Mouse (Mus musculus): ENCODE data around the gene Naa40.

Naa40 gene

DNA sequence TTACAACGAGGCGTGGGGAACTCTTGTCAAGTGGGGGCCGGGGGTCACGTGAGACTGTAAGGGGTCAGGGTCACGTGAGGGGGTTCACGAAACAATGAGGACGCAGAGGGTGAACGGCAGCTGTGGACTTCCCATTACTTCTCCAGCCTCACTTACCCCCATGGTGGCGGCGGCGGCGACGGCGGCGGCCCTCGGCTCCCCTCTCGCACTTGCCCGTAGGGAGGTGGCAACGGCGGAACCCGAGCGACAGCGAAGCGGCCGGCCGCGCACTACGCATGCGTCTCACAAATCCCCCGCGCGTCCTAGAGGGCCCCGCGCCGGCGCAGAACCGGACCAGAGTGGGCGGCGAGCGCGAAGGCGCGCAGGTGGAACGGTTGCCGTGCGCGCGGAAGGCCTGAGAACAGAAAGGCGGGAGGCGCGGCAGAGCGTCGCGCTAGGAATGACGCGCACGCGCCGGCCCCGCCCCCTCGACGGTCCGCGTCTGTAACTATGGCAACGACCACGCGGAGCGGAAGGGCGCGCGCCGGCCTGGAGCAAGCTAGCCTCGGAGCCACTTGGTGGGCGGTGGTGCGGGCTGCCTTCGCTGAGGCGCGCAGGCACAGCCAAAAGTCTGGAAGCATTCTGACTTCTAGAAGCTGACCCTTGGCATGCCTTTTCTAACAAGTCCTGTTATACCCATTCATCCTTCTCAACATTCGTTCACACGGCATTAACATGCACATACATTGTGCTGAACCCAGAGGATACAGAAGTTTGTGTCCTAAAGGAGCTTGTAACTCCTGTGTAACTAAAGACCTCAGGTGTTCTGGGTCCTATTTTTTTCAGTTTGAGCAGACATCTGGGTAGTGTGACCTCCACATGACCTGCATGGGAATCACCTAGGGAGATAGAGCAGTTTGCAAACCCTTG is at the start of gene Naa40:
TSS of gene Naa40 (minus strand) at position 402 of the 909 bp plus-strand sequence.
- peak; percentile 93 for DNase-seq (ENCODE audit: low spot score)

DNA sequence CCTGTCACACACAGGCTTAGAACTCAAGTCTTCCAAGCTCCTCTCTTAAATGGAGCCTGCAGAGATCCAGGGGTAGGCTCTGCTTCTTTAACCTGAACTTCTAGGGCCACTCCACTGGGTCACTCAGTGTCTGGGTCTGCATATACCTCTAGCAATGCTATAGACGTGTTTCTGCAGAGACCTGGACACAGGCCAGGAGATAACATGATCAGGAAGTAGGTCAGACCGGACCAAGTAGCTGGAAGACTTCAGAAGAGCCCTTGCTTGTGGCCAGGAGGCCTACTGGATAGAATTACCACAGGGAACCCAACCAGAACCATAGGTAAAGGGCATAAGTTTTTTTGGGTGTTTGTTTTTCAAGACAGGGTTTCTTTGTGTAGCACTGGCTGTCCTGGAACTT is 48.8 kb upstream of the Naa40 start:
- no peak for DNase-seq (ENCODE audit: low spot score)

DNA sequence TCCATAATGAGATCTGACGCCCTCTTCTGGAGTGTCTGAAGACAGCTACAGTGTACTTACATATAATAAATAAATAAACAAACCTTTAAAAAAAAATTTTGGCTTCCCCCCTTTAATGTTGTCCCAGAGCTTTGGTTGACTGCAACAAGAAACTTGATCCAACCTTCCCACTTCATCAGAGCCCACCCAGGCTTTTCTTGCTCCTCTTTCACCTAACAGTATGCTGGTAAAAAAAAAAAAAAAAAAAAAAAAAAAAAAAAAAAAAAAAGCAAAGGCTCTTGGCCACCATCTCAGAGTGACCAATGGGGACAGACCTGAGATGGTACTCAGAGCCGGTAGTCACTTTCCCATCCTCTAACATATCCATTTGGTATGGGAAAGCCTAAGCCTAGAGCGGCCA is 47.3 kb upstream of the Naa40 start:
- DNase-seq (ENCODE audit: low spot score), result no peak

- no peak for DNase-seq (ENCODE audit: low spot score)
Measured at GRCm38 (mm10) chr19:7286563-7287315, 45.8 kb upstream of the Naa40 start.

DNA sequence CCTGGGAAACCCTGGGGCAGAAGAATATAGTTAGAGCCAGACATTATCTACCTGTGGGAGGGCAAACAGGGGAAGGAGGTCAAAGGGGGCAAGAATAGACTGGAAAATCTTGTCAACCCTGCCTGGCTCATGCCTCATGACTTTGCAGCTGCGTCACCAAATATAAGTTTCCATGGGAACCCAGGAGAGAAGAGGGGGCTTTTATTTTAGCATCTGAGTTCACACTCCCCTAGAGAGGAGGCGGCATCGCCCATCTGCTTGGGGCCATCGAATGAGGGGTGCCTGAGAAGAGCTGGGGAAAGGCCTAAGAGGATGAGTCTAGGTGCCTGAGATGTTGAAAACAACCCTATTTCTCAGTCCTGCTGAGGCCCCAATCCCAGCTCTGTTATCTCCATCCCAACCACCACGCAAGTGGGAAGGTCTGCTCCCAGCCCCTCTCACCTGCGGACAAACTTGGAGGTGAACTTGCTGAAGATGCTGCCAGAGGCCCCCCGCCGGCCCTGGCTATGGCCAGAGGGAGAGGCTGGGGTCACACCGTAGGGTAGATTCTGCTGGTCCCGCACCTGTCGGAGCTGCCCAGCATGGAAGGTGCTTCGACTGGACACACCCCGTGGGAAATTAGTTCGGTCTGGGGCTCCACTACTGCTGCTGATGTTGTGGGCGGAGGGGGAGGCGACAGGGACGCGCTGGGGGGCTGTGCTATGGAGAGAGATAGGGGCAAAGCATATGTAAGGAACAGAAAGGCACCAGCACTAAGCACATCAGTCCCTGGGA is 39.8 kb upstream of the Naa40 start:
- no peak for DNase-seq (ENCODE audit: low spot score)

GRCm38 (mm10) chr19:7279114-7279513 is 38.1 kb upstream of the Naa40 start:
- DNase-seq (ENCODE audit: low spot score), result no peak

DNA sequence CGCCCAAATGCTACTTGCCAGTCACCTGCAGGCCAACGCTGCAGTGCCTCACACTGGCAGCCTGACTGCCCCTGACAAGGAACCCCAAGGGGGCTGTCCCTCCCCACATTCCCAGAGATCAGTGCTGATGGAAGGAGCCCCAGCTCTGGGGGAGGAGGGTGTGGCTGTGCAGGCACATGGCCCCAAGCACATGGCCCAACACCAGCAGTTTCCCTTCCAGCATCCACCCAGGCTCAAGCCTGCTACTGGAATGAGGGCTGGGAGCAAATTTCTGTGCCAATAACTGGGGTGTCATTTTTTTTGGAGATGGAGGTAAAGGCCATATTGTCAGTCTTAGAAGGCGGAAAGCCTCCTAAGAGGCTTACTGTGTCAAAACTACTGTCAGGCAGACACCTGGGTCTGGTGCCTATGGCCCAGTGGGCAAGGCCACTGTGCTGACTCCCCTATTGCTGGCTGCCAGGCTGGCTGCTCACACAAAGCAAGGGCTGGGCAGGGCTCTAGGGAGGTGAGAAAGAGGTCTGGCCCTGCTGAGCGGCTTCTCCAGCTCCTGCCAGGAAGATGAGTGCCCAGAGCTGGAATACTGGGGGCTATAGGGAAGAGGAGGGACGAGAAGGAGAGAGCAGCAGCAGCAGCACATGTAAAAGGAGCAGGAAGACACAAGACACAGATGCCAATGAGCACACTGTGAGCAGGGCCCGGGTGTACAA is 37.4 kb upstream of the Naa40 start:
- DNase-seq (ENCODE audit: low spot score), result no peak

- no peak for DNase-seq (ENCODE audit: low spot score)
Measured at GRCm38 (mm10) chr19:7276796-7277195, 35.8 kb upstream of the Naa40 start.

- DNase-seq (ENCODE audit: low spot score), result no peak
Measured at GRCm38 (mm10) chr19:7276053-7276659, 35.2 kb upstream of the Naa40 start.

GRCm38 (mm10) chr19:7275131-7275789 is 34.3 kb upstream of the Naa40 start:
- no peak for DNase-seq (ENCODE audit: low spot score)

- DNase-seq (ENCODE audit: low spot score), result no peak
Measured at GRCm38 (mm10) chr19:7274326-7274990, 33.5 kb upstream of the Naa40 start.

DNA sequence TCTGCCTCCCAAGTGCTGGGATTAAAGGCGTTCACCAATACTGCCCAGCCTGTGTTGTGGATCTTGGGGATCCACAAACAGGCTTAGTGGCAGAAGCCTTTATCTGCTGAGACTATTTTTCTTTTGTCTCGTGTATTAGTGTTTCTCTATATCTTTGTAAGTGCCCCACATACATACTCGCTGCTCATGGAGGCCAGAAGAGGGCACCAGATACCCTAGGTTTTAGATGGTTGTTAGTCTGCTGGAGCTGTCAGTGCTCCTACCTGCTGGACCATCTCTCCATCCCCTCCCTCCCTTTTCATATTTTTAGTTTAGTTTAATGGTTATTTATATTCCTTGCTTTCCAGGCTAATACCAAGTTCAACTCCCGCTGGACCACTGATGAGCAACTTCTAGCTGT is 32.5 kb upstream of the Naa40 start:
- DNase-seq (ENCODE audit: low spot score), result no peak

DNA sequence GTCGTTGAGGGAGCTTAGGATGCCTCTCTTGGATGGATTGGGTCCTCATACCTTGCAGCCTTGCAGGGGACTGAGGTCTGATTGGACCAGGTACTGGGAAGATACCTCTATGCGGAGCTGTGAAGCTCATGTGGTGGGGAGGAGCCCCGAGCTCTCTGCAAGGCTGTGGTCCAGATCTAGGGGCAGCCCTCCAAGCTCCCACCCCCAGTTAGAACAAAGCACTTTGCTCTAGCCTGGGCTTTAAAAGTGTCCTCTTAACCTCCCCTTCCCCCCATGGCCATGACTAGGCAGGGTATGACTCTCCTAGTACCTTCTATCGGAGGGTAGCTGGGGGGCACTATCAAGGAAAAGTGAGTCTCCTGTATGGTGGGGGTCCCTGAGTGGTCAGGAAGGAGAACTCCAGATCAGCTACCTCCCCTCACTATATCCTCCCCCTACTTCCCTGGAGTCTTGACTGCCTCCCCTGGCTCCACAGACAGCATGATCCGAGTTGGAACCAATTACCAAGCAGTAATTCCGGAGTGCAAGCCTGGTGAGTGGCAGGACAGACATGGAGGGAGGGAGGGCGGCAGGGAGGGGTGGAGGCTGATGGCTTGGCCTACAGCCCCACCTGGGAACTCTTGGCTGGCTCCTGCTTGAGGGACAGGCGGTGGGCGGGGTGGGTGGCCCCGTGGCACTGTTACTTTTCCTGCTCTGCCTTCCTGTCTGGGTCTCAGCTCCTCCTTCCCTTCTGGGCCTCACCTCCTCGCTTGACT is 28.5 kb upstream of the Naa40 start:
- no peak for DNase-seq (ENCODE audit: low spot score)

- DNase-seq (ENCODE audit: low spot score), result peak; percentile 71
Measured at GRCm38 (mm10) chr19:7268722-7269090, 27.7 kb upstream of the Naa40 start.

- DNase-seq (ENCODE audit: low spot score), result peak; percentile 68
Measured at GRCm38 (mm10) chr19:7267781-7268721, 27.1 kb upstream of the Naa40 start.

- peak; percentile 53 for DNase-seq (ENCODE audit: low spot score)
Measured at GRCm38 (mm10) chr19:7267091-7267741, 26.2 kb upstream of the Naa40 start, which contains the start of gene Rcor2. TSS of gene Rcor2 (plus strand) at chr19:7267325.

DNA sequence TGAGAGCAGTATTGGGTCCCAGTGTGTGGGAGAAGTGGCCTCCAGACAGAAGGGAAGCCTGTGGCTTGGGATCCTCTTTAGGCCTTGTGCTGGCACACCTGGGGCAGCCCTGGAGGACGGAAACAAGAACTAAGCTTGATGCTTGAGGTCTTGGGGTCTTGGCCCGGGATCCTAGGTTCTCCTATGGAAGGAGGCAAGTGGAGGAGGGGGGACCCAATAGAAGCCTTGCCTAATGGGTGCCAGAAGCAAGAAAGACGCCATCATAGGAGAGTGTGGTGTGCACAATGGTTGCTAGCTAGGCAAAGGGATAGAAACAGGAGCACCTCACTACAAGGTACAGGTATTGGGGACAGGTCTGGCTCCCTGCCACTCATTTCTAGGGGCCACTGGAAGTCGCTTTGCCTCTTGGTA is 25.4 kb upstream of the Naa40 start:
- no peak for DNase-seq (ENCODE audit: low spot score)
